Mouse (Mus musculus): ENCODE data around the gene Pomgnt2.
A peak's percentile ranks its signal among the peaks of the same experiment; 100 is the strongest.
"Not testable (repeated sequence)": the region's sequence is repeated elsewhere in the genome, so short reads cannot be mapped to it uniquely, and the experiment has no call there.

Pomgnt2 gene

GRCm38 (mm10) chr9:121997010-121997409, at the start of gene Pomgnt2:
Pomgnt2 (minus strand) TSS chr9:121997110.
- DNase-seq (ENCODE audit: low read depth, low spot score): no peak

- no peak for DNase-seq (ENCODE audit: low read depth, low spot score)
These were observed 42.9 kb upstream of the Pomgnt2 start for GRCm38 (mm10) chr9:122039848-122040247.

- DNase-seq (ENCODE audit: low read depth, low spot score): no peak
These were observed 41.7 kb upstream of the Pomgnt2 start for GRCm38 (mm10) chr9:122038631-122039030.

GRCm38 (mm10) chr9:122036496-122037054, 39.7 kb upstream of the Pomgnt2 start:
- no peak for DNase-seq (ENCODE audit: low read depth, low spot score)

GRCm38 (mm10) chr9:122035807-122036206, 38.9 kb upstream of the Pomgnt2 start:
- DNase-seq (ENCODE audit: low read depth, low spot score): no peak

- DNase-seq (ENCODE audit: low read depth, low spot score): no peak
These were observed 38.0 kb upstream of the Pomgnt2 start for GRCm38 (mm10) chr9:122034949-122035348.

GRCm38 (mm10) chr9:122032071-122032470, 35.2 kb upstream of the Pomgnt2 start:
- DNase-seq (ENCODE audit: low read depth, low spot score): no peak

GRCm38 (mm10) chr9:122030706-122031105, 33.8 kb upstream of the Pomgnt2 start:
- no peak for DNase-seq (ENCODE audit: low read depth, low spot score)

- DNase-seq (ENCODE audit: low read depth, low spot score): no peak
These were observed 32.9 kb upstream of the Pomgnt2 start for GRCm38 (mm10) chr9:122029765-122030164.

- DNase-seq (ENCODE audit: low read depth, low spot score): no peak
These were observed 31.2 kb upstream of the Pomgnt2 start for GRCm38 (mm10) chr9:122027914-122028745.

- DNase-seq (ENCODE audit: low read depth, low spot score): no peak
These were observed 30.4 kb upstream of the Pomgnt2 start for GRCm38 (mm10) chr9:122027081-122027913.

- DNase-seq (ENCODE audit: low read depth, low spot score): no peak
These were observed 29.1 kb upstream of the Pomgnt2 start for GRCm38 (mm10) chr9:122025855-122026590.

- no peak for DNase-seq (ENCODE audit: low read depth, low spot score)
These were observed 27.5 kb upstream of the Pomgnt2 start for GRCm38 (mm10) chr9:122024419-122024818.

- no peak for DNase-seq (ENCODE audit: low read depth, low spot score)
These were observed 27.0 kb upstream of the Pomgnt2 start for GRCm38 (mm10) chr9:122023873-122024272.

- no peak for DNase-seq (ENCODE audit: low read depth, low spot score)
These were observed 25.9 kb upstream of the Pomgnt2 start for GRCm38 (mm10) chr9:122022776-122023175.

- no peak for DNase-seq (ENCODE audit: low read depth, low spot score)
These were observed 24.7 kb upstream of the Pomgnt2 start for GRCm38 (mm10) chr9:122021581-122021980.

GRCm38 (mm10) chr9:122021171-122021570, 24.3 kb upstream of the Pomgnt2 start:
- not testable (repeated sequence) for DNase-seq (ENCODE audit: low read depth, low spot score)

- DNase-seq (ENCODE audit: low read depth, low spot score): no peak
These were observed 23.4 kb upstream of the Pomgnt2 start for GRCm38 (mm10) chr9:122020321-122020720.

- peak; percentile 21 for DNase-seq (ENCODE audit: low read depth, low spot score)
These were observed 22.0 kb upstream of the Pomgnt2 start for GRCm38 (mm10) chr9:122018782-122019395.

- no peak for DNase-seq (ENCODE audit: low read depth, low spot score)
These were observed 21.2 kb upstream of the Pomgnt2 start for GRCm38 (mm10) chr9:122018079-122018478.

- peak; percentile 69 for DNase-seq (ENCODE audit: low read depth, low spot score)
These were observed 17.3 kb upstream of the Pomgnt2 start for GRCm38 (mm10) chr9:122014241-122014667.

Measured in CD4-positive helper T cell, adult 2 months (primary cell).